Mouse (Mus musculus): Measurements from ENCODE around the gene Cdh12. TPM values are rescaled to one million over a fixed set of nuclear protein-coding genes. Genes with fewer than 3 reads are reported as not detected.
"Not testable (repeated sequence)": the region's sequence is repeated elsewhere in the genome, so short reads cannot be mapped to it uniquely, and the experiment has no call there.

The Cdh12 gene
- polyA plus RNA-seq, 1 experiment from 2014 or later: 0.27 TPM

DNA sequence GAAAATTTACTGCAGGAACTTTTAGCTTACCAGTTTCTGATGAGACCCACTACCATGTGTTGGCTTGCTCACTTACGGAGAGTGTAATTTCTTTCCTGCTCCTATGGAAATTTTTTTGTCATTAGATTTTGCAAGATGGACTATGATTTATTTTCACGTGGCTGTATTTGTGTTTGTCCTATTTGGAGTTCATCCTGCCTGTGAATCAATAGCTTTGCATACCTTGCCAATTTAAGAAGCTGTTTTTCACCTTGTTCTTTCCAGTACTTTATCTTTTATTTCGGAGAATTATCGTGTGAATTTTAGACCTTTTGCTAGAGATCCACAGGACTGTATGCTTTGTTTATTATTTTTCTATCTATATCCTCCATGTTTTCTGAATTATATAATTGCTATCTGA, 551.5 kb downstream of the Cdh12 start:
- DNase-seq (ENCODE audit: low spot score): no peak
- H3K4me3 ChIP-seq: no peak overlapping the region
- 84% methylated on average over 4 of the region's 4 CpGs for WGBS
- H3K4me1 ChIP-seq: no peaks in the 10 kb centered on the region
- no peaks in the 10 kb centered on the region for H3K36me3 ChIP-seq
- H3K27me3 ChIP-seq (ENCODE audit: low read depth, poor library complexity, severe bottlenecking): no peaks in the 10 kb centered on the region
- no peaks in the 10 kb centered on the region for H3K9me3 ChIP-seq (replicated peaks)
- no peak overlapping the region for H3K27ac ChIP-seq (replicated peaks)

DNA sequence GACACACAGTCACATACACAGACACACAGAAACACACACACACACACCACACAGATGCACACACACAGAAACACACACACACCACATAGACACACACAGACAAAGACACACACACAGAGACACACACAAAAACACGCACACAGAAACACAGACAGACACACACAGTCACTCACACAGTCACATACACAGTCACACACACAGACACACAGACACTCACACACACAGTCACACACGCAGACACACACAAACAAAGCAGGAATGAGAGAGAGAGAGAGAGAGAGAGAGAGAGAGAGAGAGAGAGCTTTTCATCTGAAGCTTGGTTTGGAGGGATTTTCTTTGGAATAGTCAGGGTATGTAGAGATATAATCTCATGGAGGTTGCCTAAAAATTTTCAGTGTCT, 558.9 kb downstream of the Cdh12 start:
- no peaks in the 10 kb centered on the region for H3K27me3 ChIP-seq (ENCODE audit: low read depth, poor library complexity, severe bottlenecking)
- no peak overlapping the region for H3K4me3 ChIP-seq
- DNase-seq (ENCODE audit: low spot score): no peak
- H3K36me3 ChIP-seq: no peaks in the 10 kb centered on the region
- 83% methylated on average over 2 of the region's 2 CpGs for WGBS
- H3K9me3 ChIP-seq (replicated peaks): no peaks in the 10 kb centered on the region
- peak overlapping the region; percentile 76 for H3K27ac ChIP-seq (replicated peaks)
- H3K4me1 ChIP-seq: peaks cover 21% of the 10 kb centered on the region

DNA sequence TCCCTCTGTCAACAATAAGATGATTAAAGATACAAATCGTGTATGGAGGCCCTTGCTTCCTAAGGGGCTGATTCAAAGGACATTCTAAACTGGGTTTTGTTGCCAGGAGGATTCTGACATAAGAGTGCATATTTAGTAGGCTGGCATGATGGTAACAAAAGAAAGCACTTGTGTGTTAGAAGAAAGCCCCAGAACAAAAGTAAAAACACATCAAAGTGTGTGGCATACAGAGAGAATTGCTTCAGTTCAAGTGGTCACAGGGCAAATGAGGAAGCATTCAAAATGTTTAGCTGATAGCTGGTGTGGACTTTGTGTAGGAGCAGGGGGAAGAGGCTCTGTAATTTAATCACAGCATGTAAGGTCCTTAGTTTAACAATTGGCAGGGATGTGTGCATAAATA, 559.4 kb downstream of the Cdh12 start:
- DNase-seq (ENCODE audit: low spot score): peak; percentile 14
- no peaks in the 10 kb centered on the region for H3K27me3 ChIP-seq (ENCODE audit: low read depth, poor library complexity, severe bottlenecking)
- H3K4me1 ChIP-seq: peaks cover 21% of the 10 kb centered on the region
- no peak overlapping the region for H3K4me3 ChIP-seq
- 19% methylated on average over 1 of the region's 1 CpGs for WGBS
- H3K27ac ChIP-seq (replicated peaks): peak overlapping the region; percentile 76
- no peaks in the 10 kb centered on the region for H3K36me3 ChIP-seq
- no peaks in the 10 kb centered on the region for H3K9me3 ChIP-seq (replicated peaks)

DNA sequence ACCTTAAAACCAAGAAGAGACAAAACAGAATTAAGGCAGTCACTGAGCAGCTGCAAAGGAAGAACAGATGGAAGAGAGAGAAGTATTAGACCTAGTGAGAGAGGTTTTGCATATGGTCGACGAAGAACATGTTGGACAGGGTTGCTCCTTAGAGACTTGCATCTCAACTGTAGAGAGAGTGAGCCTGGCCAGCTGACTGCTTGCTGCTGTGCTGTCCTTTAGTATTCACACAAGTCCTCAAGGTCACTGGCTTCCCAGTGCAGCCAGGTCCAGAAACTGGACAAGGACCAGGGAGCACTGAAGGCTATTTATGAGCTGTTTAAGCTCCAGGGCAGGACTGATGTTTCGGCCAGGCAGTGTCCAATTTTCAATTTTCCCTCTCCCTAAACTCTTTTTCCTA, 559.9 kb downstream of the Cdh12 start:
- H3K9me3 ChIP-seq (replicated peaks): no peaks in the 10 kb centered on the region
- peaks cover 21% of the 10 kb centered on the region for H3K4me1 ChIP-seq
- H3K27ac ChIP-seq (replicated peaks): peak overlapping the region; percentile 76
- 53% methylated on average over 3 of the region's 3 CpGs for WGBS
- peak; percentile 17 for DNase-seq (ENCODE audit: low spot score)
- H3K27me3 ChIP-seq (ENCODE audit: low read depth, poor library complexity, severe bottlenecking): no peaks in the 10 kb centered on the region
- no peaks in the 10 kb centered on the region for H3K36me3 ChIP-seq
- H3K4me3 ChIP-seq: no peak overlapping the region

DNA sequence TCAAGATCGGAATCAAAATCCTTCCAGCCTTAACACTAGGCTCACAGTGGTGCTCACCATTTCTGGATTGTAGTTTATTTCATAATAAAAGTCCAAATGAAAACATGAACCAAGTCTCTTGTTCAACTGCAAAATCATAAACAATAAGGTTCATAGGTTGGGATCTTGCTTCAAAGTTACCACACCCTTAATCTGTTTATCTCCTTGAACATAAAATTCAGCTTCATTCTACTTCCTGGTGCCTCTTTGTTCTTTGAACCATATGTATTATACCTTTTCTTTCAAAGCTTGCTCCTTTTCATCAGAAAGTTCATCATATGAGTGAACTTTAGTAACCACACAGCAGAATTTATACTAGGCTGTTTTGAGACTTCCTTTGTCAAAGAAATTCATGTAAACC, 614.6 kb downstream of the Cdh12 start:
- Histone ChIP-seq H3K27ac (replicated peaks) (no peak overlapping the region), H3K36me3 (no peaks in the 10 kb centered on the region), H3K27me3 (ENCODE audit: low read depth, poor library complexity, severe bottlenecking) (no peaks in the 10 kb centered on the region), H3K4me3 (no peak overlapping the region), H3K9me3 (replicated peaks) (no peaks in the 10 kb centered on the region), H3K4me1 (no peaks in the 10 kb centered on the region)
- 74% methylated on average over 1 of the region's 1 CpGs for WGBS
- no peak for DNase-seq (ENCODE audit: low spot score)

DNA sequence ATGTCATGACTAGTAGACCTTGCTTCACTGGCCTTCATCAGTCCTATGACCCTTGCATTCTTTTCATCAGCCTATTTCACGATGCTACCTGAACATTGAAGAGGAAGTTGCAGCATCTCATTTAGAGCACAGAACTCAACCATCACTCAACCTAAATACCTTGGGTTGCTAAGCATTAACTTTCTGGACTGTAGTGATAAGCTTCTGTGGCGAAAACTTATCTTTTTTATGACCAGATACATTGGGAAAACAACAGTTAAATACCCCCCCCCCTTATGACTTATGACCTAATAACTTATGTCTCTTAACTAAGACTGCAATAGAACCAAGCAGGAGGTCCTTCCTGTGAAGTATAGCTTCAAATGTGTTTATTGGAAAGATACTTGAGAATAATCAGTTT, 620.2 kb downstream of the Cdh12 start:
- no peak for DNase-seq (ENCODE audit: low spot score)
- Histone ChIP-seq H3K4me1 (no peaks in the 10 kb centered on the region), H3K4me3 (no peak overlapping the region), H3K27me3 (ENCODE audit: low read depth, poor library complexity, severe bottlenecking) (no peaks in the 10 kb centered on the region), H3K36me3 (no peaks in the 10 kb centered on the region), H3K27ac (replicated peaks) (no peak overlapping the region), H3K9me3 (replicated peaks) (no peaks in the 10 kb centered on the region)
- 86% methylated on average over 2 of the region's 2 CpGs for WGBS

DNA sequence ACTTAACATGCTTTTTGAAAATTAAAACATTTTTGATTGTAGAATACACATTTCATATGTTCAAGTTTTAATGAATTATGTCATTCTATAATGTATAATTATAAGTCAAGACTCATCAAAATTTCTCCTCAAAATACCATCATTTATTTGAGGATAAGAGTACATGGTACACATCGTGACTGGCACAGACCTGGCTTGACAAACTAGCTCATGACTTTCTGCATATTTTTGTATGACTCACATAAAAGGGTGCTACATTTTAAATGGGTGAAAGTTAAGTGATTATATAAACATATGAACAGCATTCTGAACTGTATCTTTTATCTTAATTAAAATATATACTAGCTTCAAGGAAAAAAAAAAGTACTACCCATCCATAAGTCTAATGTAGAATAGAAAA, 643.8 kb downstream of the Cdh12 start:
- WGBS: 94% methylated on average over 1 of the region's 1 CpGs
- H3K4me1 ChIP-seq: no peaks in the 10 kb centered on the region
- H3K36me3 ChIP-seq: no peaks in the 10 kb centered on the region
- no peak overlapping the region for H3K4me3 ChIP-seq
- no peaks in the 10 kb centered on the region for H3K27me3 ChIP-seq (ENCODE audit: low read depth, poor library complexity, severe bottlenecking)
- H3K9me3 ChIP-seq (replicated peaks): no peaks in the 10 kb centered on the region
- no peak overlapping the region for H3K27ac ChIP-seq (replicated peaks)
- DNase-seq (ENCODE audit: low spot score): no peak

DNA sequence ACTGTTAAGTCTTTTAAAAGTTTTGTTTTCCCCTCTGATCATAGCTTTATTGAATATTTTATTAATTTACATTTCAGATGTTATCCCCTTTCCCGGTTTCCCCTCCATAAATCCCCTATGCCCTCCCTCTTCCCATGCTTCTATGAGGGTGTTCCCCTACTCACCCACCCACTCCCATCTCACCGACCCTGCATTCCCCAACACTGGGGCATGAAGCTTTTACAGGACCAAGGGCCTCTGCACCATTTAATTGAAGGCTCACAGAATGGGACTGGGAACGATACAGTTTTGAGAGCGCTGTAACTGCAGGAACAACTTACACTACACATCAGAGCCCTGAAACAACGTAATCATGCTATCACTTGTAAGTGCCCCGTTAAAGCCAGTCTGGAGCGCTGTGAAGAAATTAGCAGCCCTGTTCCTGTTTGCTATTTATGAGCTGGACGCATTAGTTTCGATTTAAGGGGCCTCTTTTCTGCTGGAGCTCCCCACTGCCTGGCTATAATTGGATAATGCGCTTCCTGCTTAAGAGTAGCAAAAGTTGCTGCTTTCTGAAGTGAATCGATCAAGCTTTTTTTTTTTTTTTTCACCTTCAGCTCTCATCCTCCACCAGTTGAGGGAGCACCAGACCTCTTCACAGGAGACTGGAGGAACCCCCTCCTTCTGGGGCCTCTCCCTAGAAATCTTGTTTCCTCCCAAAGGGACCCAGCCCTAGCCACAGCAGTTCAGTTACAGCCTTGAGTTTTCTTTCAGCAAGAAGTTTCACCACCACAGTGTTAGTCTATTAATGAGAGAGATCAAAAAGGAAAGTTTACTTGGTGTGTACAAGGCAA, 660.2 kb downstream of the Cdh12 start:
- Histone ChIP-seq H3K9me3 (replicated peaks) (no peaks in the 10 kb centered on the region), H3K27me3 (ENCODE audit: low read depth, poor library complexity, severe bottlenecking) (no peaks in the 10 kb centered on the region; the same call in 1 of the 2 replicates), H3K4me1 (peaks cover 23% of the 10 kb centered on the region), H3K27ac (replicated peaks) (0 out of 2 replicates have a peak overlapping the region, but pooled peaks have one; percentile 9), H3K36me3 (no peaks in the 10 kb centered on the region), H3K4me3 (peak overlapping the region; percentile 43)
- WGBS: 16% methylated on average over 11 of the region's 11 CpGs
- peak; percentile 26 for DNase-seq (ENCODE audit: low spot score)

DNA sequence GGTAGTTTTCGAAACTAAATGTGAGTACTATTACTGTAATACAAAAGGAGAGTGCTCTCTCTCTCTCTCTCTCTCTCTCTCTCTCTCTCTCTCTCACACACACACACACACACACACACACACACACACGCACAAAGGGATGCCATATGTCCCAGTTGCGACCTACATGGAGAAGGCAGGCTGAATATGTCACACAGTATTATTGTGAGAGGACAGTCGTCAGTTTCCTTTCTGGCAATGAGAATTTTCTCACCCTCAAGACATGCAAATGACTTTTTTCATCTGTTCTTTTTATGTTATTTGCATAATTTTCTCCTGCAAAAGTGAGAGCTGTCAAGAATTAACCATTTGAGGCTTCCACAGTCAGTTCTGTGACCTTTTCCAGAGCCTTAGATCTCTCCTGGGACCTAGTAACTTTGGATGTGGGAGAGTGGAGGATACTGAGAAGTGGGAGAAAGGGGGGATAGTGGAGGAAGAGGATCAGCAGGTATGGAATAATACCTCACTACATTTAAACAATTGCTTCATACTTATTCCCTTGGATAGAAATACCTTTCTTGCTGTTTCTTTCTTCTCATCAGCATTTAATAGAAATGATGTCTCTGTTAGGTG, 660.9 kb downstream of the Cdh12 start:
- H3K4me3 ChIP-seq: no peak overlapping the region
- no peaks in the 10 kb centered on the region for H3K9me3 ChIP-seq (replicated peaks)
- no peaks in the 10 kb centered on the region for H3K36me3 ChIP-seq
- no peaks in the 10 kb centered on the region; the same call in 1 of the 2 replicates for H3K27me3 ChIP-seq (ENCODE audit: low read depth, poor library complexity, severe bottlenecking)
- DNase-seq (ENCODE audit: low spot score): no peak
- H3K4me1 ChIP-seq: peaks cover 23% of the 10 kb centered on the region
- no peak overlapping the region for H3K27ac ChIP-seq (replicated peaks)
- WGBS: 66% methylated on average over 4 of the region's 4 CpGs

DNA sequence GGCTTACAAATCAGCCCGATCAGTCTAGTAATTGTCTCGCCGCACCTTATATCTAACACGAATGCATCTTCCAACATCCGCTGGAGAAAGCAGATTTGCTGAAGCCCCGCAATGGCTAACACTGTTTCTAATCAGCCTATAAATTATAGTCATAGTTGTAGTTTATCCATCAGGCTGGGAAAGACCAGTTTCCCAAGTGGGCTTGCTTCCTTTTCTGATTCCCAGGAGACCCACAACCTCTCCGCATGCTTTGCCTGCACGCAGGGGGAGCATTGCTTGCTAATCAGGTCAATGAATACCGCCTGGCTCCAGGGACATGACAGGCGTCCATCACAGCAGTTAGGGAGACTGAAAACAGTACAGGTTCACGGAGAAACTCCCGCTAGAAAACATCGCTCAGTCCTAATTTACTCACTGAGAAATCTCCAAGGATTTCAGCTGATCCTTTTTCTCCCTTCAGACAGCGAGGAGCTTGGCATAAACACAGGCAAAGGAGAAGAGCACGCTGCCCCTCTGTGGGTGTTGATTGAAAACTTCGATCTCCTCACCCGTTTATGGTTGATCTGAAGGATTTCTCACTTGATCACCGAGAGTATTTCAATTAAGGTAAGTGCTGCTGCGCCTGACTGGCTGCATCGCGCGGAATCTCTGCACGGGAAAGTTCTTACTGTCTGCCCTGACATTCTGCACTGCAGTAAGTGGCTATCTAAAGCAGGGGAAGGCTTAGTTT, 662.0 kb downstream of the Cdh12 start:
- peak overlapping the region; percentile 50 for H3K4me3 ChIP-seq
- DNase-seq (ENCODE audit: low spot score): peak; percentile 30
- peak overlapping the region; percentile 64 for H3K27ac ChIP-seq (replicated peaks)
- H3K36me3 ChIP-seq: no peaks in the 10 kb centered on the region
- WGBS: 19% methylated on average over 23 of the region's 23 CpGs
- peaks cover 23% of the 10 kb centered on the region for H3K4me1 ChIP-seq
- H3K27me3 ChIP-seq (ENCODE audit: low read depth, poor library complexity, severe bottlenecking): no peaks in the 10 kb centered on the region; the same call in 1 of the 2 replicates
- no peaks in the 10 kb centered on the region for H3K9me3 ChIP-seq (replicated peaks)

DNA sequence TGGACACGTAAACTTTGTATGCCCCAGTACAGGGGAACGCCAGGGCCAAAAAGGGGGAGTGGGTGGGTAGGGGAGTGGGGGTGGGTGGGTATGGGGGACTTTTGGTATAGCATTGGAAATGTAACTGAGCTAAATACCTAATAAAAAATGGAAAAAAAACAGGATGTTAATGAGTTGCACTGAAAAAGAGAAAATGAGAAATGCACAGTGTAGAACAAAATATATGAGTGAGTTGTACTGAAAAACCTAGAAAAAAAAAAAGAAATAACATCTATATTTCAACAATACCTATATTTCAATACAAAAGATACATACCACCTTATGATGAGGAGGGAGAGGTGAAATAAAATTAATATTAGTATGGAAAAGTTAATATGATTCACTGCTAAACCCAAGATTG, 665.7 kb downstream of the Cdh12 start:
- not testable (repeated sequence) for H3K4me3 ChIP-seq; H3K36me3 ChIP-seq; H3K27me3 ChIP-seq (ENCODE audit: low read depth, poor library complexity, severe bottlenecking); DNase-seq (ENCODE audit: low spot score); H3K9me3 ChIP-seq (replicated peaks); H3K27ac ChIP-seq (replicated peaks)
- H3K4me1 ChIP-seq: peaks cover 15% of the 10 kb centered on the region
- 89% methylated on average over 2 of the region's 2 CpGs for WGBS

DNA sequence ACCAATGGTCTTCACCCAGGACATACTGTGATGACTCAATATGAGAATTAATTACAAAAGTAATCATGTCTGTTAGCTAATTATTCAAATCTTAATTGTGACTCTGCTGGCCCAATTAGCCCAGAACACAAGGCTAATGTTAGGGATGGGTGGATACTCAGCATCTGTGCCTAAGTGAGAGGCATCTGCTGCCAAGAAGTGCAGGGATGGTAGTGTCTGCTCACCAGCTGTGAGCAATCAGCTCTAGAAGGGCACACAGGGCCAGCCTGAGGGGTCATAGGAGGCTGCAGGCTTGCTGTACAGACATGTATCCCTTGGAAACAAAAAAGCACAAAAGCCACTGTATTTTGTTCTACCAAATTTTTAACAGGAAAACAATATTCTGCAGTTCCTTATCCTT, 681.6 kb downstream of the Cdh12 start:
- peaks cover 8% of the 10 kb centered on the region for H3K4me1 ChIP-seq

DNA sequence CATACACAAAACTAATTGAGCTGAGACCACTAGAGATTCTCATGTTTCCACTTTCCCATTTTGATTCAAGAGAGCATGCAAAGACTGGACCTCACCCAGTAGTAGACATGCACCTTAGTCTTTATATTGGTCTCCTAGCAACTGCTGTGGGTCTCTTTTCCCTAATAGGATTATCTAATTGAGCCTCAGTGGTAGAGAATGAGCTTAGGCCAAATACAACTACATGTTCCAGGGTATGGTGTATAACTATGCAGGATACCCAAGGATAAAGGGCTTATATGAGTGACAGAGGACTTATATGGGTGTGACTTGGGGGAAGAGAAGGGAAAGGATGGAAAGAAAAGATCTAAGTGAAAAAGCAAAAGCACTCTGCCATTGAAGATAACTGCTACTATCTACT, 683.9 kb downstream of the Cdh12 start:
- H3K4me1 ChIP-seq: peaks cover 8% of the 10 kb centered on the region
- no peaks in the 10 kb centered on the region for H3K9me3 ChIP-seq (replicated peaks)
- H3K4me3 ChIP-seq: no peak overlapping the region
- H3K27me3 ChIP-seq (ENCODE audit: low read depth, poor library complexity, severe bottlenecking): no peaks in the 10 kb centered on the region
- DNase-seq (ENCODE audit: low spot score): no peak
- no peaks in the 10 kb centered on the region for H3K36me3 ChIP-seq
- no peak overlapping the region for H3K27ac ChIP-seq (replicated peaks)

More for the DNA sequence above, 681.6 kb downstream of the Cdh12 start:
- Histone ChIP-seq H3K4me3 (no peak overlapping the region), H3K27me3 (ENCODE audit: low read depth, poor library complexity, severe bottlenecking) (no peaks in the 10 kb centered on the region), H3K9me3 (replicated peaks) (no peaks in the 10 kb centered on the region), H3K36me3 (no peaks in the 10 kb centered on the region), H3K27ac (replicated peaks) (no peak overlapping the region)
- DNase-seq (ENCODE audit: low spot score): no peak
